Mouse (Mus musculus): ENCODE results near the gene Tars2. TPM values are rescaled to one million over a fixed set of nuclear protein-coding genes. Genes with fewer than 3 reads are reported as not detected.

Gene Tars2
- polyA plus RNA-seq, 1 experiment from 2014 or later: 58.9 TPM

- no peaks in the 10 kb centered on the region; the same call in 1 of the 2 replicates for H3K4me1 ChIP-seq (ENCODE audit: control insufficient read depth, insufficient read depth, low read length)
- 69% methylated on average over 2 of the region's 2 CpGs for WGBS
- H3K9me3 ChIP-seq (ENCODE audit: control insufficient read depth, low read length): no peaks in the 10 kb centered on the region
Observed at GRCm38 (mm10) chr3:95728906-95729305, 31.1 kb downstream of the Tars2 start.

GRCm38 (mm10) chr3:95726696-95727358 is 33.2 kb downstream of the Tars2 start:
- H3K4me2 ChIP-seq (ENCODE audit: low read depth, low read length): no peak overlapping the region
- no peak overlapping the region for H3K9ac ChIP-seq (ENCODE audit: low read depth, low read length)
- H3K36me3 ChIP-seq (ENCODE audit: control insufficient read depth, insufficient read depth, low read length): no peaks in the 10 kb centered on the region
- ATAC-seq: no peak
- H3K4me3 ChIP-seq (ENCODE audit: low read length): no peak overlapping the region
- H3K4me1 ChIP-seq (ENCODE audit: control insufficient read depth, insufficient read depth, low read length): no peaks in the 10 kb centered on the region
- no peaks in the 10 kb centered on the region for H3K27me3 ChIP-seq (replicated peaks; ENCODE audit: control insufficient read depth, insufficient read depth, low read length)
- WGBS: 61% methylated on average over 7 of the region's 7 CpGs
- no peaks in the 10 kb centered on the region for H3K9me3 ChIP-seq (ENCODE audit: control insufficient read depth, low read length)
- no peak overlapping the region for H3K27ac ChIP-seq (ENCODE audit: low read length)

More at GRCm38 (mm10) chr3:95728906-95729305, 31.1 kb downstream of the Tars2 start:
- Histone ChIP-seq H3K27ac (ENCODE audit: low read length) (no peak overlapping the region), H3K27me3 (replicated peaks; ENCODE audit: control insufficient read depth, insufficient read depth, low read length) (no peaks in the 10 kb centered on the region), H3K9ac (ENCODE audit: low read depth, low read length) (no peak overlapping the region), H3K4me3 (ENCODE audit: low read length) (no peak overlapping the region), H3K4me2 (ENCODE audit: low read depth, low read length) (no peak overlapping the region), H3K36me3 (ENCODE audit: control insufficient read depth, insufficient read depth, low read length) (no peaks in the 10 kb centered on the region)
- ATAC-seq: no peak

- Histone ChIP-seq H3K36me3 (ENCODE audit: control insufficient read depth, insufficient read depth, low read length) (no peaks in the 10 kb centered on the region), H3K27ac (ENCODE audit: low read length) (no peak overlapping the region), H3K9ac (ENCODE audit: low read depth, low read length) (no peak overlapping the region), H3K9me3 (ENCODE audit: control insufficient read depth, low read length) (no peaks in the 10 kb centered on the region), H3K4me1 (ENCODE audit: control insufficient read depth, insufficient read depth, low read length) (no peaks in the 10 kb centered on the region), H3K4me2 (ENCODE audit: low read depth, low read length) (no peak overlapping the region), H3K4me3 (ENCODE audit: low read length) (no peak overlapping the region), H3K27me3 (replicated peaks; ENCODE audit: control insufficient read depth, insufficient read depth, low read length) (no peaks in the 10 kb centered on the region)
- ATAC-seq: no peak
- WGBS: 82% methylated on average over 7 of the region's 7 CpGs
Observed at GRCm38 (mm10) chr3:95725863-95726262, 34.1 kb downstream of the Tars2 start.

- Histone ChIP-seq H3K27ac (ENCODE audit: low read length) (no peak overlapping the region), H3K36me3 (ENCODE audit: control insufficient read depth, insufficient read depth, low read length) (no peaks in the 10 kb centered on the region), H3K4me3 (ENCODE audit: low read length) (no peak overlapping the region), H3K4me1 (ENCODE audit: control insufficient read depth, insufficient read depth, low read length) (no peaks in the 10 kb centered on the region), H3K4me2 (ENCODE audit: low read depth, low read length) (no peak overlapping the region), H3K9ac (ENCODE audit: low read depth, low read length) (no peak overlapping the region), H3K9me3 (ENCODE audit: control insufficient read depth, low read length) (no peaks in the 10 kb centered on the region), H3K27me3 (replicated peaks; ENCODE audit: control insufficient read depth, insufficient read depth, low read length) (no peaks in the 10 kb centered on the region)
- 72% methylated on average over 3 of the region's 3 CpGs for WGBS
- no peak for ATAC-seq
Observed at GRCm38 (mm10) chr3:95722386-95722785, 37.6 kb downstream of the Tars2 start.

GRCm38 (mm10) chr3:95718153-95718552 is 41.9 kb downstream of the Tars2 start:
- Histone ChIP-seq H3K9ac (ENCODE audit: low read depth, low read length) (no peak overlapping the region), H3K4me1 (ENCODE audit: control insufficient read depth, insufficient read depth, low read length) (no peaks in the 10 kb centered on the region), H3K36me3 (ENCODE audit: control insufficient read depth, insufficient read depth, low read length) (no peaks in the 10 kb centered on the region), H3K4me2 (ENCODE audit: low read depth, low read length) (no peak overlapping the region), H3K27me3 (replicated peaks; ENCODE audit: control insufficient read depth, insufficient read depth, low read length) (no peaks in the 10 kb centered on the region), H3K27ac (ENCODE audit: low read length) (no peak overlapping the region), H3K9me3 (ENCODE audit: control insufficient read depth, low read length) (no peaks in the 10 kb centered on the region), H3K4me3 (ENCODE audit: low read length) (no peak overlapping the region)
- 69% methylated on average over 2 of the region's 2 CpGs for WGBS
- no peak for ATAC-seq

GRCm38 (mm10) chr3:95716075-95716474 is 43.9 kb downstream of the Tars2 start:
- ATAC-seq: no peak
- Histone ChIP-seq H3K27me3 (replicated peaks; ENCODE audit: control insufficient read depth, insufficient read depth, low read length) (no peaks in the 10 kb centered on the region), H3K36me3 (ENCODE audit: control insufficient read depth, insufficient read depth, low read length) (no peaks in the 10 kb centered on the region), H3K9me3 (ENCODE audit: control insufficient read depth, low read length) (no peaks in the 10 kb centered on the region), H3K9ac (ENCODE audit: low read depth, low read length) (no peak overlapping the region), H3K4me3 (ENCODE audit: low read length) (no peak overlapping the region), H3K4me1 (ENCODE audit: control insufficient read depth, insufficient read depth, low read length) (no peaks in the 10 kb centered on the region), H3K4me2 (ENCODE audit: low read depth, low read length) (no peak overlapping the region), H3K27ac (ENCODE audit: low read length) (no peak overlapping the region)
- 63% methylated on average over 1 of the region's 1 CpGs for WGBS

- Histone ChIP-seq H3K4me2 (ENCODE audit: low read depth, low read length) (no peak overlapping the region), H3K36me3 (ENCODE audit: control insufficient read depth, insufficient read depth, low read length) (no peaks in the 10 kb centered on the region), H3K4me3 (ENCODE audit: low read length) (no peak overlapping the region), H3K4me1 (ENCODE audit: control insufficient read depth, insufficient read depth, low read length) (no peaks in the 10 kb centered on the region), H3K27ac (ENCODE audit: low read length) (no peak overlapping the region), H3K27me3 (replicated peaks; ENCODE audit: control insufficient read depth, insufficient read depth, low read length) (no peaks in the 10 kb centered on the region), H3K9ac (ENCODE audit: low read depth, low read length) (no peak overlapping the region), H3K9me3 (ENCODE audit: control insufficient read depth, low read length) (no peaks in the 10 kb centered on the region)
- ATAC-seq: no peak
Observed at GRCm38 (mm10) chr3:95709967-95710366, 50.0 kb downstream of the Tars2 start.

- Histone ChIP-seq H3K9ac (ENCODE audit: low read depth, low read length) (no peak overlapping the region), H3K27ac (ENCODE audit: low read length) (no peak overlapping the region), H3K9me3 (ENCODE audit: control insufficient read depth, low read length) (no peaks in the 10 kb centered on the region), H3K4me3 (ENCODE audit: low read length) (no peak overlapping the region), H3K4me1 (ENCODE audit: control insufficient read depth, insufficient read depth, low read length) (no peaks in the 10 kb centered on the region), H3K36me3 (ENCODE audit: control insufficient read depth, insufficient read depth, low read length) (no peaks in the 10 kb centered on the region), H3K4me2 (ENCODE audit: low read depth, low read length) (no peak overlapping the region), H3K27me3 (replicated peaks; ENCODE audit: control insufficient read depth, insufficient read depth, low read length) (no peaks in the 10 kb centered on the region)
- ATAC-seq: no peak
- 90% methylated on average over 4 of the region's 4 CpGs for WGBS
Observed at GRCm38 (mm10) chr3:95709044-95709443, 51.0 kb downstream of the Tars2 start.

- no peaks in the 10 kb centered on the region for H3K4me1 ChIP-seq (ENCODE audit: control insufficient read depth, insufficient read depth, low read length)
- H3K4me2 ChIP-seq (ENCODE audit: low read depth, low read length): no peak overlapping the region
- no peak for ATAC-seq
- no peak overlapping the region for H3K4me3 ChIP-seq (ENCODE audit: low read length)
- no peaks in the 10 kb centered on the region for H3K9me3 ChIP-seq (ENCODE audit: control insufficient read depth, low read length)
- no peak overlapping the region for H3K9ac ChIP-seq (ENCODE audit: low read depth, low read length)
- no peak overlapping the region for H3K27ac ChIP-seq (ENCODE audit: low read length)
- no peaks in the 10 kb centered on the region for H3K27me3 ChIP-seq (replicated peaks; ENCODE audit: control insufficient read depth, insufficient read depth, low read length)
- 88% methylated on average over 7 of the region's 7 CpGs for WGBS
- H3K36me3 ChIP-seq (ENCODE audit: control insufficient read depth, insufficient read depth, low read length): no peaks in the 10 kb centered on the region
Observed at GRCm38 (mm10) chr3:95707497-95707896, 52.5 kb downstream of the Tars2 start.

GRCm38 (mm10) chr3:95706273-95706672 is 53.7 kb downstream of the Tars2 start:
- Histone ChIP-seq H3K27ac (ENCODE audit: low read length) (no peak overlapping the region), H3K36me3 (ENCODE audit: control insufficient read depth, insufficient read depth, low read length) (no peaks in the 10 kb centered on the region), H3K4me3 (ENCODE audit: low read length) (no peak overlapping the region), H3K27me3 (replicated peaks; ENCODE audit: control insufficient read depth, insufficient read depth, low read length) (no peaks in the 10 kb centered on the region), H3K9ac (ENCODE audit: low read depth, low read length) (no peak overlapping the region), H3K4me1 (ENCODE audit: control insufficient read depth, insufficient read depth, low read length) (peaks cover 7% of the 10 kb centered on the region; the same call in 1 of the 2 replicates), H3K4me2 (ENCODE audit: low read depth, low read length) (no peak overlapping the region), H3K9me3 (ENCODE audit: control insufficient read depth, low read length) (no peaks in the 10 kb centered on the region)
- WGBS: 87% methylated on average over 4 of the region's 4 CpGs
- ATAC-seq: no peak
